Mouse (Mus musculus): ENCODE measurements around the gene Rasa2. TPM values are rescaled to one million over a fixed set of nuclear protein-coding genes. Genes with fewer than 3 reads are reported as not detected.

Rasa2 gene
- polyA plus RNA-seq, 1 experiment: 1.2 TPM

- no peaks in the 10 kb centered on the region for H3K27me3 ChIP-seq (ENCODE audit: control insufficient read depth, insufficient read depth, insufficient read length)
- H3K79me2 ChIP-seq (ENCODE audit: control insufficient read depth, insufficient read depth): no peaks in the 10 kb centered on the region
- TF ChIP-seq USF1 (IDR thresholded peaks at IDR 0.05; ENCODE audit: low read depth): no peak
- H3K36me3 ChIP-seq (ENCODE audit: control insufficient read depth, insufficient read depth): no peaks in the 10 kb centered on the region
- no peak overlapping the region for H3ac ChIP-seq (ENCODE audit: control insufficient read depth, insufficient read length)
- no peak overlapping the region for H3K4me3 ChIP-seq
- H3K4me2 ChIP-seq (ENCODE audit: low read depth): no peak overlapping the region
Observed at GRCm38 (mm10) chr9:96534256-96534655, 97.2 kb downstream of the Rasa2 start.

DNA sequence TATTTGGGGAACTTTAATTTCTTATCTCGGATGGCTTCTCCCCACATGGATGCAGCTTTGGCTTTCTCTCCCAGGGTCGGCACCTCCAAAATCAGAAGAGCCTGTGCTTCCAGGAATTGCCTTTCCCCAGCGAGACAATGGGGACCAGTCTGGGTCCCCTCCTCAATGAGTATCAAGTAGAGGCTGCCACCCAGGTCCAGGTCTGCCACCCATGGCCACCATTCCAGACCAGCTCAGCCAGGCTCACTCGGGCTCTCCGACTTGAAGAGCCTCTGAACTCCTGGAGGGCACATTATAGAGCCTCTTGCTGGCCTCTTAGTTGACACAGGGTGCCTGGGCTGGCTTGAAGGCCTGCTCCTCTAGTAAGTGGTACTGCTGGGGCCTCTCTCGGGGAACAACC lies 97.9 kb downstream of the Rasa2 start:
- no peaks in the 10 kb centered on the region for H3K79me2 ChIP-seq (ENCODE audit: control insufficient read depth, insufficient read depth)
- H3K36me3 ChIP-seq (ENCODE audit: control insufficient read depth, insufficient read depth): no peaks in the 10 kb centered on the region
- no peaks in the 10 kb centered on the region for H3K27me3 ChIP-seq (ENCODE audit: control insufficient read depth, insufficient read depth, insufficient read length)
- no peak overlapping the region for H3ac ChIP-seq (ENCODE audit: control insufficient read depth, insufficient read length)
- H3K4me2 ChIP-seq (ENCODE audit: low read depth): no peak overlapping the region
- no peak for TF ChIP-seq MAX (IDR thresholded peaks at IDR 0.05; ENCODE audit: low read depth)
- TF ChIP-seq USF1 (IDR thresholded peaks at IDR 0.05; ENCODE audit: low read depth): no peak
- no peak for TF ChIP-seq CEBPB (IDR thresholded peaks at IDR 0.05; ENCODE audit: insufficient read depth, poor library complexity, severe bottlenecking)
- TF ChIP-seq E2F4 (IDR thresholded peaks at IDR 0.05; ENCODE audit: insufficient read depth): no peak
- TF ChIP-seq POLR2AphosphoS2 (IDR thresholded peaks at IDR 0.05; ENCODE audit: insufficient read length, low read depth): no peak
- no peak for TF ChIP-seq REST (IDR thresholded peaks at IDR 0.05; ENCODE audit: insufficient read depth, insufficient read length)
- TF ChIP-seq TCF12 (IDR thresholded peaks at IDR 0.05; ENCODE audit: insufficient read depth, poor library complexity, severe bottlenecking): no peak
- H3K4me3 ChIP-seq: no peak overlapping the region

DNA sequence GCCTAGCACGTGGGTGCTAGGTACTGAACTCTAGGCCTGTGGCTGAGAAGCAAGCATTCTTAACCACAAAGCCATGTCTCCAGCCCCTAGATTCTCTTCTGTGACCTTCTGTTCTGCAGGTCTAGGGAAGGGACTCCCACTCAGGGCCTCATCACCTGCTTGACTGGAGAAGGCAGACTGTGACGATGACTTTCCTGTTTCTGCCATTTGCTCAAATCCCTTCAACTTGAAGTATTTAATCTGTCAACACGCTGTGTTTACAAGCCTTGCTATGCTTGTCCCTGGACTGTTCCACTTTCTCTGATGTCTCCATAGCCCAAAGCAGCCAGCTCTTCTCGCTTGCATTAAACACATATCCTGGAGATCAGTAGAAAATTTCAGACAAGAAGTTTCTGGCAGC lies 98.9 kb downstream of the Rasa2 start:
- TF ChIP-seq TCF3 (IDR thresholded peaks at IDR 0.05; ENCODE audit: insufficient read length, low read depth): no peak
- TF ChIP-seq CEBPB (IDR thresholded peaks at IDR 0.05; ENCODE audit: insufficient read depth, poor library complexity, severe bottlenecking): no peak
- no peak for TF ChIP-seq E2F4 (IDR thresholded peaks at IDR 0.05; ENCODE audit: insufficient read depth)
- peak in 1 of 3 experiments; percentile 36 for TF ChIP-seq MYOG (IDR thresholded peaks at IDR 0.05; ENCODE audit: control insufficient read depth in 1 of 3, insufficient read depth in 1 of 3, insufficient read length in 2 of 3, low read depth in 2 of 3)
- TF ChIP-seq MYOD1 (IDR thresholded peaks at IDR 0.05; ENCODE audit: control insufficient read depth in 1 of 3, insufficient read length in 2 of 3, low read depth in 2 of 3): peak in 2 of 3 experiments; percentile 30 to 73
- Histone ChIP-seq H3K27me3 (ENCODE audit: control insufficient read depth, insufficient read depth, insufficient read length) (no peaks in the 10 kb centered on the region), H3K36me3 (ENCODE audit: control insufficient read depth, insufficient read depth) (no peaks in the 10 kb centered on the region), H3K4me2 (ENCODE audit: low read depth) (no peak overlapping the region), H3ac (ENCODE audit: control insufficient read depth, insufficient read length) (no peak overlapping the region), H3K79me2 (ENCODE audit: control insufficient read depth, insufficient read depth) (no peaks in the 10 kb centered on the region), H3K4me3 (no peak overlapping the region)

GRCm38 (mm10) chr9:96530674-96531081 lies 100.7 kb downstream of the Rasa2 start:
- Histone ChIP-seq H3ac (ENCODE audit: control insufficient read depth, insufficient read length) (no peak overlapping the region), H3K27me3 (ENCODE audit: control insufficient read depth, insufficient read depth, insufficient read length) (no peaks in the 10 kb centered on the region), H3K4me2 (ENCODE audit: low read depth) (peak overlapping the region; percentile 44), H3K36me3 (ENCODE audit: control insufficient read depth, insufficient read depth) (no peaks in the 10 kb centered on the region), H3K79me2 (ENCODE audit: control insufficient read depth, insufficient read depth) (no peaks in the 10 kb centered on the region), H3K4me3 (no peak overlapping the region)
- no peak for TF ChIP-seq POLR2A (IDR thresholded peaks at IDR 0.05; ENCODE audit: insufficient read length, low read depth)
- peak; percentile 73 for TF ChIP-seq USF1 (IDR thresholded peaks at IDR 0.05; ENCODE audit: low read depth)

DNA sequence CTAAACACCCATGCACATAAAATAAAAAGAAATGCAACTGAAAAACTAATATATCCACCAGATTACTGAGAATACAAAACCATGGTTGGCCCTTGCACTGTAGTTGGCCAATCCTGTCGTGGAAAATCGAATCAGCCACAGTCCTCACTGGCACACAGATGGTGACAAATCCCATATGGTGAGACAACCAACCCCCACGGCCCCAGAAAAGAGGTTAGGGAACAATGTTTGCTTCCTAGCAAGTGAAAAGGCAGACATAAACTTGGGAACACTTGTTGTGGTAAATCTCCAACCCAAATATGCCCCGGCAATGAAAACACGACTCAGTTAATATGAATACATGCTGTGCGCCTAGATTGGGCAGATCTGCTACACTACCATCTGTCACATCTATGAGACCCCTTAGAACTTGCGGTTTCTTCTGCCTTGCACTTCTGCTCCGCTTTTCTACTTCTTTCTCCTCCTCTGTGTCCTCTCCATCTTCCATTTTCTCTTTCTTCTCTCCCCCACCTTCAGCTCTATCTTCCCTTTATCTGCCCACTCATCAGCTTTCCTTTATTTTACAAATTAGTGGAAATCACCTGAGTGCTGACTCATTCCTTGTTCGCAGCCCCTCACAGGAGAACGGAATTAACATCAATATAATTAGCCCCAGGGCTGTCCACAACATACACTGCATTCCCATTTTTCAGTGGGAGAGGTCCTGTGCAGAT lies 101.3 kb downstream of the Rasa2 start:
- Histone ChIP-seq H3K79me2 (ENCODE audit: control insufficient read depth, insufficient read depth) (no peaks in the 10 kb centered on the region), H3K4me2 (ENCODE audit: low read depth) (peak overlapping the region; percentile 44), H3ac (ENCODE audit: control insufficient read depth, insufficient read length) (no peak overlapping the region), H3K36me3 (ENCODE audit: control insufficient read depth, insufficient read depth) (no peaks in the 10 kb centered on the region), H3K27me3 (ENCODE audit: control insufficient read depth, insufficient read depth, insufficient read length) (no peaks in the 10 kb centered on the region), H3K4me3 (no peak overlapping the region)
- TF ChIP-seq MAX (IDR thresholded peaks at IDR 0.05; ENCODE audit: low read depth) (no peak), SRF (IDR thresholded peaks at IDR 0.05; ENCODE audit: control insufficient read depth, insufficient read length, low read depth) (no peak), USF1 (IDR thresholded peaks at IDR 0.05; ENCODE audit: low read depth) (no peak), TCF12 (IDR thresholded peaks at IDR 0.05; ENCODE audit: insufficient read depth, poor library complexity, severe bottlenecking) (no peak), POLR2AphosphoS2 (IDR thresholded peaks at IDR 0.05; ENCODE audit: insufficient read length, low read depth) (no peak), REST (IDR thresholded peaks at IDR 0.05; ENCODE audit: insufficient read depth, insufficient read length) (no peak), POLR2A (IDR thresholded peaks at IDR 0.05; ENCODE audit: insufficient read length, low read depth) (no peak), MYOD1 (IDR thresholded peaks at IDR 0.05; ENCODE audit: control insufficient read depth in 1 of 3, insufficient read length in 2 of 3, low read depth in 2 of 3) (no peak), CEBPB (IDR thresholded peaks at IDR 0.05; ENCODE audit: insufficient read depth, poor library complexity, severe bottlenecking) (no peak), E2F4 (IDR thresholded peaks at IDR 0.05; ENCODE audit: insufficient read depth) (no peak), MYOG (IDR thresholded peaks at IDR 0.05; ENCODE audit: control insufficient read depth in 1 of 3, insufficient read depth in 1 of 3, insufficient read length in 2 of 3, low read depth in 2 of 3) (no peak), TCF3 (IDR thresholded peaks at IDR 0.05; ENCODE audit: insufficient read length, low read depth) (no peak)
